Mouse (Mus musculus) bone marrow macrophage, adult 2 months (primary cell): ENCODE data around the gene Olfr374. TPM values are rescaled to one million over a fixed set of nuclear protein-coding genes. Genes with fewer than 3 reads are reported as not detected.
A peak's percentile ranks its signal among the peaks of the same experiment; 100 is the strongest.

Source experiments
- H3K27ac ChIP-seq: 2 replicates; pipeline ENCODE4 v1.5.1; 2012; ENCODE audit warnings: low read depth, low read length; ENCODE audit not compliant: insufficient read depth
- H3K4me1 ChIP-seq: 2 replicates; pipeline ENCODE4 v1.6.1; 2012; ENCODE audit warnings: low read length; ENCODE audit not compliant: control insufficient read depth, insufficient read depth
- H3K4me3 ChIP-seq: 2 replicates; pipeline ENCODE4 v1.5.1; 2012; ENCODE audit warnings: mild to moderate bottlenecking, low read length, moderate library complexity; ENCODE audit not compliant: insufficient read depth
- CTCF ChIP-seq: IDR thresholded peaks from 2 replicates; pipeline ENCODE4 v1.5.1; 2012; ENCODE audit warnings: low read depth, mild to moderate bottlenecking, low read length, moderate library complexity
- POLR2A ChIP-seq: IDR thresholded peaks from 2 replicates; pipeline ENCODE4 v1.6.1; 2012; ENCODE audit warnings: mild to moderate bottlenecking, low read depth, low read length, borderline replicate concordance
- polyA plus RNA-seq: library from polyadenylated mRNA; stranded (reverse); fragments of >200 nt; gene quantifications from 2 replicates; pipeline ENCODE4 v1.2.4, GENCODE M21; 2012; ENCODE audit not compliant: missing spikeins, insufficient read depth, insufficient read length

Gene Olfr374
- polyA plus RNA-seq, 1 experiment: 0.32 TPM

DNA sequence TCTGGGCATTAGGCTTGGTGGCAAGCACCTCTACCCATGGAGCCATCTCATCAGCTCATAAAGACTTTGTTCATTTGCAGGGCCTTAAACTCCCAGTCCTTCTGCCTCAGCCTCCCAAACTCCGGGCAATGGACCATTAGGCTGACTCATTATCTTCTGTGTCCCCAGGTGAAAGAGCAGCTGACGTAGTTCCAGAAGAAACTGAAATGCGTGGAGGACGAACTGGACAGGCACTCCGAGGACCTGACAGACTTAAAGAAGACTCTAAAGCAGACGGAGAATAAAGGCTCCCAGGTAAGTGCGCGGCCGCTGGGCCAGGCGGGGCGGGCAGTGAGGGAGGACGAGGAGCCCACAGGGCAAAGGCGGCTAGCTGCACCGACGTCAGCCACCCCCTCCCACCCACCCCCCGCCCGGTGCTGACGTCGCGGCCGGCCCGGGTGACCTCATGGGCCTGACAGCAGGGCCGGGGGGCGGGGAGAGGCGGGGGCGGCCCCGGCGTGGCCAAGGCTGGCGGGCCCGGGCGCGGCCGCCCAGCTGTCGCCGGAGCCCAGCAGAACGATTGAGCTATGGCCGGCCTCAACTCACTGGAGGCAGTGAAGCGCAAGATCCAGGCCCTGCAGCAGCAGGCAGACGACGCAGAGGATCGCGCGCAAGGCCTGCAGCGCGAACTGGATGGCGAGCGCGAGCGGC is 28.1 kb downstream of the Olfr374 start, which contains the start of gene Tpm4:
TSS of gene Tpm4 (plus strand) at position 220 of the 690 bp plus-strand sequence.
- Histone ChIP-seq H3K27ac (peak within 1 kb of the TSS; percentile 87), H3K4me3 (peak within 1 kb of the TSS; percentile 69), H3K4me1 (peaks cover 35% of the 10 kb centered on the region)
- TF ChIP-seq POLR2A (no peak), CTCF (no peak)

DNA sequence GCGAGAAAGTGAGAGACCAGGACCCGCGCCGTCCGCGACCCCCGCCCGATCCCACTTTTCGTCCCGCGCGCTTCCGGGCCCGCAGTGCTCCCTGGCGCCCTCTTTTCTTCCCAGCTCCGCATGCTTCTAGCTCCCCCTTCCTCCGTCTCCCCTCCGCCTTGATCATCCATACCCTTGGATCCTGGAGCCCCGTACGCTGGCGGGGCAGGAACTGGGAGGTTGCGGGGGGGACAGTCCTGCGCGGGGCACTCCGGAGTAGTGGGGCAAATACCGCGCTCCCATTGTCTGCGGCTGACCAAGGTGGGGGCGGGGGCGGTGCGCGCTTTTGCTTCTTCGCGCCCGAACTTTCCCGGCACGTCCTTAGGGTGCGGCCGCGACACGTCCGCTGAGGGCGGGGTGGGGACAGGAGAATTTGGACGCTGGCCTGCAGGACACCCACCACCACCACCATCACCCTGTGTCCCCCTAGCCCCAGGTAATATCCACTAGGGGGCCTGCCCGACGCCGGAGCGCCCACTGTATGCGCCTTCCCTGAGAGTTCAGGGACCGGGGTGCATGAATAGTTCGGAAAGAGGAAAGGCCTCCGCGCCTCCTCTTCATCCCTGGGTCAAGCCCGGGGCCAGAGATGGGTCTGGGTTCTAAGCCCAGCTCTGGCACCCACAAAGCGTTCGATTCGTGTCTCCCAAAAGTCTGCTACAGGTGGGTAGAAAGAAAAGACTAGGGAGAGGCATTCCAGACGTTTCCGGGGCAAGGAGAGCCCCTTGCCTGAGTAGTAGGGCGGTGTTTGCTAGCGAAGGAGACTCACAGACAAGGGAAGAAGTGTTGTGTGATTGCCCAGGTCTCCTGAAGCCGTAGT is 28.8 kb downstream of the Olfr374 start:
- TF ChIP-seq CTCF: no peak; the same call in 1 of the 2 replicates
- no peak for TF ChIP-seq POLR2A
- peak overlapping the region; percentile 69 for H3K4me3 ChIP-seq
- H3K27ac ChIP-seq: peak overlapping the region; percentile 87
- peaks cover 35% of the 10 kb centered on the region for H3K4me1 ChIP-seq

GRCm38 (mm10) chr8:72136302-72136978 is 29.6 kb downstream of the Olfr374 start:
- Histone ChIP-seq H3K4me3 (peak overlapping the region; percentile 69), H3K27ac (peak overlapping the region; percentile 87), H3K4me1 (peaks cover 35% of the 10 kb centered on the region)
- TF ChIP-seq POLR2A (no peak), CTCF (no peak)

DNA sequence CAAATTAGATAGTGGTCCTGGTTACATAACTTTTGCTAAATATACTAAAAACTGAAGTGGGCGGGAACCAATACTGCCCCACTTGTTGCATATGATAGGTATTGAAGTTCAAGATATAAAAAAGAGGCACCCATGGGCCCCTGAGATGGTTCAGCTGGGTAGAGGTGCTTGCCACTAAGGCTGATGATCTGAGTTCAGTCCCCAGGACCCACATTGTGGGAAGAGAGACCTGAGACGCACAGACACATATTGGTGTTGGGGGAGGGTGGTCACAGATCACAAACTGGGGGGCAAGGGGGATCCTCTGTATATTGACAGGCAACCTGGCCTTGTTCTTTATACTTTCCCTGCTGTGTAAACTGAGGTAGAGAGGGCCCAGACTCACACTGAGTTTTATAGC is 30.6 kb downstream of the Olfr374 start:
- peaks cover 35% of the 10 kb centered on the region for H3K4me1 ChIP-seq
- H3K27ac ChIP-seq: no peak overlapping the region
- no peak overlapping the region for H3K4me3 ChIP-seq
- no peak for TF ChIP-seq POLR2A
- TF ChIP-seq CTCF: no peak

GRCm38 (mm10) chr8:72138456-72138855 is 31.6 kb downstream of the Olfr374 start:
- Histone ChIP-seq H3K27ac (no peak overlapping the region), H3K4me3 (no peak overlapping the region), H3K4me1 (peaks cover 33% of the 10 kb centered on the region)
- no peak for TF ChIP-seq POLR2A
- TF ChIP-seq CTCF: no peak

DNA sequence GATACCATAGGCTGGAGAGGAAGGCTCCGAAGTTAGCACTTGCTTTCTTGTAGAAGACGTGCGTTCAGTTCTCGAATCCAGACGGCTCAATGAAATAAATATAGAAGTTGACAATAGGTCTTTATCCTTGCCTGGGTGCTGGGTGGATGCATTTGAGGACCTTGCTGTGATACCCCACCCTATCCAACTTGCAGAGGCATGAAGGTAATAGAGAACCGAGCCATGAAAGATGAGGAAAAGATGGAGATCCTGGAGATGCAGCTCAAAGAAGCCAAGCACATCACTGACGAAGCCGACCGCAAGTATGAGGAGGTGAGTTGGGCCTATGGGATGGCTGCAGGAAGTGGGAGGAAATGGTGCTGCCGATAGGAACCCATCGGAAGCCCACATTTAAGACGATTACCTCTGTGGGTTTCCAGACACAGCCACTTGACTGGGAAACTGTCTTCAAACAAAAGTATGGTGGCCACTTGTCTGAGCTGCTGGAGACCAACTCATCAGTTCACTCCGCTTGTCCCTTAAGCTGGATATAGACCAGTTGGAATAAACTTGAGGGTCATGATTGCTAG is 36.5 kb downstream of the Olfr374 start:
- Histone ChIP-seq H3K4me3 (no peak overlapping the region), H3K27ac (peak overlapping the region; percentile 73; the same call in 1 of the 2 replicates), H3K4me1 (peaks cover 40% of the 10 kb centered on the region)
- TF ChIP-seq CTCF (no peak), POLR2A (no peak)

DNA sequence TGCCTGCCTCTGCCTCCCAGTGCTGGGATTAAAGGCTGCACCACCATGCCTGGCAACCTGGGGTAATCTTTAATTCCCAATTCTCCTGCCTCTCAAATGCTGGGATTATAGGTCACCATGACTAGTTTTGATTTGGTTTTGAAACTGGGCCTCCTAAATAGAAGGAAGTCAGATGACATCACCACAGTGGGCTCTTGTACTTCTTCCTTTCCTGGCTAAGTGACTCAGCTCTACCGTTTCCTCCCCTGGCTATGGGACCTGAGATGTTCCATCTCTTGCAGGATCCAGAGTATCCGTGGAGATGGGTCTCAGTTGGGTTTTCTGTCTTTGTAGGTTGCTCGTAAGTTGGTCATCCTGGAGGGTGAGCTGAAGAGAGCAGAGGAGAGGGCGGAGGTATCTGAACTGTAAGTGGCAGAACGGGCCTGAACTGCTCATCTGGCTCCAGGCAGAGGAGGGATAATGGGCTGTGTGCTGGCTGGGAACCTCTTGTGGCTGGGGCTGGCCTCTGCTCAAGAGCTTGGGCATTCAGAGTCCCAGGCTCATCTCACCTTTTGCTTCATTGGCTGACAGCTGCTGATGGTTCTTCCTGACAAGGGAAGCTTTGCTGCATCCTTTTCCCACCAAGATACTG is 37.6 kb downstream of the Olfr374 start:
- H3K4me1 ChIP-seq: peaks cover 40% of the 10 kb centered on the region
- H3K4me3 ChIP-seq: no peak overlapping the region
- peak overlapping the region; percentile 73 for H3K27ac ChIP-seq
- no peak for TF ChIP-seq CTCF
- TF ChIP-seq POLR2A: no peak

DNA sequence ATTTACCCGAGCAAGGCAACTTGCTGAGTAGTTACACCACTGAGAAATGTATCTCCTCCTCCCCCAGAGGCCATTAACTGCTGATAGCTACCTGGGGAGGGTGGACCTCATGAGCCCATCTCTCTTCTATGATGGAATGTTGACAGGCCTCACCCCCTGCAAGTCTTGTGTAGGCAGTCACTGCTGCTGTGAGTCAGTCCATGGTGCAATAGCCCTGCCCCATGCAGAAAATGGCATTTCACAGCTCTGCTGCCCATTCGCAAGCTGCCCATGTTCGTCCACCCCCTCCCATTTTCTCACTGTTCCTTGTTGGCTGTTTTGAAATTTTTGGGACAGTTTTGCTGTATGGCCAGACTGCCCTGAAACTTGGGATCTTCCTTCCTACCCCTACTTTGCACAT is 38.7 kb downstream of the Olfr374 start:
- peaks cover 39% of the 10 kb centered on the region for H3K4me1 ChIP-seq
- H3K4me3 ChIP-seq: no peak overlapping the region
- H3K27ac ChIP-seq: peak overlapping the region; percentile 37
- TF ChIP-seq CTCF (no peak), POLR2A (no peak)

DNA sequence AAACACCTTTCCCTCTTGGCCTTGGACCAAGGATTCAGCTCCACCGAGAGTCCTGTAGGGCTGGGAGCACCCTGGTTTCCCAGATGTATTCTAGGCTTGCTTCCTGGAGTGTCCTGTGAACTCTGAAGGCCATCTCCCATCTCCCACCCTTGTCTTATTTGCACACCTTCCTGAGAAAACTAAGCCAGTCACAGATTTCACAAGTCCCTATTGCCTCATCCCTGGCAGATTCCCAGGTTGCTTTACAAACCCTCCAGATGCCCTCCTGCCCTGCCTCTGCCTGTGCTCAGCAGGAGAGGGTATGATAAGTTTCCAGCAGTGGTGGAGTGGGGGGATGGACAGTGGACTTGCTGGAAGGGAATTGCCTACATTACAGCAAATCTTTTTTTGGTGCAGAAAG is 39.2 kb downstream of the Olfr374 start:
- no peak overlapping the region for H3K4me3 ChIP-seq
- H3K4me1 ChIP-seq: peaks cover 42% of the 10 kb centered on the region
- TF ChIP-seq POLR2A: no peak
- no peak for TF ChIP-seq CTCF
- H3K27ac ChIP-seq: peak overlapping the region; percentile 19; the same call in 1 of the 2 replicates
